Mouse (Mus musculus): ENCODE results near the gene Gm12830.

GRCm38 (mm10) chr4:114782851-114783250 is 38.7 kb upstream of the Gm12830 start:
- TF ChIP-seq GATA1 (IDR thresholded peaks at IDR 0.05; ENCODE audit: low read length) (no peak), TAL1 (IDR thresholded peaks at IDR 0.05; ENCODE audit: low read length) (no peak)
